10 mouse cellular contexts compared by ENCODE assay signal in the genomic region with DNA sequence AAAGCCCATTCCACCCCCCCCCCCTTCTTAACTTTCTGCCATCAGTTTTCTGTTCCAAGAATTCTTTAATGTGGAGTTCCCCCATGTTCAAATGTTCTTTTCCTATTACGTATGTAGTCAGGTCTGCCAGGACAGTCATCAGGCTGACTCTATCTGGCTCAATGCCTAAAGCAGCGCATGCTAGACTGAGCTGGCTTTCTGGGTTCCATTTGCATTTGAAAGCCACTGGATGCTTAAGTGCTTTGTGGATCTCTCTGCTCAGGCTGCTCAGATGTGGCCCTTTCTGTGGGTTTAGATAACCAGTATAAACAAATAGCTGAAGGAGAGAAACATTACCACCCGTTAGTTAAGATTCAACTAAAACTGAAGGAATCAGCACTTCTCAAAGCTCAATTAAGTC.
DNase-seq lines count a peak whose midpoint lies in the region; ATAC-seq lines count a peak whose summit lies in the region.
"Had no signal": no experiment of that assay in that cellular context is flagged by ENCODE, and none has a peak within 500 bp of the region (broad histone marks: within the 10 kb centered on the region; RNA-seq: fewer than 3 reads in every experiment).

No protein-coding gene starts in this region.

- no peaks in the 10 kb centered on the region for H3K9me3 ChIP-seq in hindbrain, embryonic 15.5 days

- 18% methylated on average over 3 of the region's 3 CpGs for WGBS in hindbrain, embryonic 15.5 days

- H3K4me3 ChIP-seq in hindbrain, embryonic 15.5 days = no peak overlapping the region

- no peaks in the 10 kb centered on the region for H3K36me3 ChIP-seq in hindbrain, embryonic 15.5 days

- no peak overlapping the region for H3K9ac ChIP-seq in hindbrain, embryonic 15.5 days

- no peaks in the 10 kb centered on the region for H3K4me1 ChIP-seq in hindbrain, embryonic 15.5 days (replicated peaks)

- H3K4me2 ChIP-seq in hindbrain, embryonic 15.5 days = no peak overlapping the region
- H3K4me2 ChIP-seq: liver, embryonic 11.5 days had no signal

- DNase-seq in cerebellum, postnatal 10 days = peak; percentile 69 to 73
- DNase-seq in cerebellum, adult 9-10 months = no peak
- peak; percentile 30 to 43 for DNase-seq in right cerebral cortex, postnatal 10 days (ENCODE audit: low spot score in 2 of 2)
- DNase-seq in right cerebral cortex, postnatal 25 days = no peak
- peak; percentile 22 for DNase-seq in skeletal muscle tissue, adult 2 months (ENCODE audit: low read depth, low spot score)
- DNase-seq in kidney, adult 9 months = no peak
- no peak for DNase-seq in ovary, postnatal 36 days (ENCODE audit: low spot score)
- DNase-seq: right cerebral cortex, postnatal 14 days had no signal

- no peak overlapping the region for H3K27ac ChIP-seq in hindbrain, embryonic 15.5 days (replicated peaks)

- no peaks in the 10 kb centered on the region for H3K27me3 ChIP-seq in hindbrain, embryonic 15.5 days

- ATAC-seq in hindbrain, embryonic 15.5 days (ENCODE audit: low FRiP score, low read depth) = peak; percentile 85

Comparison
In these comparisons a context has a peak if more than half of its experiments do, and no peak if none do; other contexts are left out.
1. DNase-seq: peak in cerebellum, postnatal 10 days (2 of 2), right cerebral cortex, postnatal 10 days (2 of 2) and skeletal muscle tissue, adult 2 months (single experiment); none in cerebellum, adult 9-10 months (single experiment), right cerebral cortex, postnatal 25 days (single experiment), kidney, adult 9 months (single experiment) and ovary, postnatal 36 days (single experiment).